Mouse (Mus musculus) cerebellum, adult 2 months (tissue): Measurements from ENCODE around the gene Prkag2.

Experiments
- CTCF ChIP-seq: fragments of 200-500 bp; IDR thresholded peaks from 2 replicates; pipeline ENCODE4 v1.5.1; 2011; ENCODE audit warnings: low read depth, mild to moderate bottlenecking, control low read depth, low read length, moderate library complexity, borderline replicate concordance; ENCODE audit not compliant: insufficient read depth
- POLR2A ChIP-seq: fragments of 200-500 bp; IDR thresholded peaks from 2 replicates; pipeline ENCODE4 v1.6.1; 2011; ENCODE audit warnings: low read length, control low read depth, borderline replicate concordance; ENCODE audit not compliant: insufficient read depth

DNA sequence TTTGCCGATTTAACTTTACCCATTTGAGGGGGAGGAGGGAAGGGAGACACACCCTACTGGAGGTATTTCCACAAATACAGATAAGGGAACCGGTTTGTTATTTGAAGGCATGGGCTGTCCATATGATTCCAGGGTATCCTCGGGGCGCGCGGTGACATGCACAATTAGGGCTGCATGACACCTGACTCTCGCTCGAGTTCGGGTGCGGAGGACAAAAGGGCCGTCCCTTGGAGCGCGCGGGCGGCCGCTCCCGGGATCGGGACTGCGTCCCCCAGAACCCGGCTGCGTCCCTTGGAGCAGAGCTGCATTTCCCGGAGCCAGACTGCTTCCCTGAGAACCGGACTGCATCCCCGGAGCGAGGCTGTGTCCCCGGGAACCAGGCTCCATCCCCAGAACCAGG is 192.7 kb downstream of the Prkag2 start:
- no peak for TF ChIP-seq CTCF
- no peak for TF ChIP-seq POLR2A
